Mouse (Mus musculus): ENCODE results near the gene Kir3dl1. TPM values are rescaled to one million over a fixed set of nuclear protein-coding genes. Genes with fewer than 3 reads are reported as not detected.
"Not testable (repeated sequence)": the region's sequence is repeated elsewhere in the genome, so short reads cannot be mapped to it uniquely, and the experiment has no call there.

The Kir3dl1 gene
- polyA plus RNA-seq (2012; fragmentation: generic; extraction: Trizol): not detected
- long read RNA-seq, experiment 1: 0 reads
- long read RNA-seq, experiment 2: 0 reads

DNA sequence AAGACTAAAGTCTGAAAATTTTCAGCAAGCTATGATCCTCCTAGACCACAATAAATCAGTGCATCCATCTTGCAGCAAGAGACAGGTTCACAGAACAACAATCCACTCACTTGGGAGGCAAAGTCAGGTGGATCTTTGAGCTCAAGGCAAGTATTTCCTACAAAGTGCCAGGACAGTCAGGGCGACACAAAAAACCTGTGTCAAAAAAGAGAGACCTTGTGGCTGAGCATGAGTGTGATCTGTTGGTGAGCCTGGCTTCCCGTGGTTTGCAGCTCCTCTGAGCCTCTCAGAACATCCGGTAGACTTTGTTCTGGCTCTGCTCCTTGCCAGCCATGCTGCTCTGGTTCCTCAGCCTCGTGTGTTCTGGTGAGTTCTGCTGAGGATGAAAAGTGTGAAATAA, at the start of gene Kir3dl1:
Kir3dl1 (plus strand) TSS at position 301 of the 400 bp plus-strand sequence.
- not testable (repeated sequence) for H3K36me3 ChIP-seq (ENCODE audit: control insufficient read depth, insufficient read depth); H3K4me3 ChIP-seq (ENCODE audit: insufficient read depth, poor library complexity, severe bottlenecking); H3K79me3 ChIP-seq (ENCODE audit: low read depth); H3ac ChIP-seq (ENCODE audit: control insufficient read depth, insufficient read length, low read depth); H3K79me2 ChIP-seq (ENCODE audit: control insufficient read depth, insufficient read depth); H3K27me3 ChIP-seq (ENCODE audit: control insufficient read depth, insufficient read depth, insufficient read length)

- H3K4me3 ChIP-seq (ENCODE audit: insufficient read depth, poor library complexity, severe bottlenecking); H3K27me3 ChIP-seq (ENCODE audit: control insufficient read depth, insufficient read depth, insufficient read length); H3K79me2 ChIP-seq (ENCODE audit: control insufficient read depth, insufficient read depth); H3ac ChIP-seq (ENCODE audit: control insufficient read depth, insufficient read length, low read depth); H3K79me3 ChIP-seq (ENCODE audit: low read depth); H3K36me3 ChIP-seq (ENCODE audit: control insufficient read depth, insufficient read depth): not testable (repeated sequence)
Observed at GRCm38 (mm10) chrX:136543956-136544355, 26.2 kb downstream of the Kir3dl1 start, which contains the start of gene Kir3dl2. Gene Kir3dl2, minus strand, starts transcription at chrX:136544056.

DNA sequence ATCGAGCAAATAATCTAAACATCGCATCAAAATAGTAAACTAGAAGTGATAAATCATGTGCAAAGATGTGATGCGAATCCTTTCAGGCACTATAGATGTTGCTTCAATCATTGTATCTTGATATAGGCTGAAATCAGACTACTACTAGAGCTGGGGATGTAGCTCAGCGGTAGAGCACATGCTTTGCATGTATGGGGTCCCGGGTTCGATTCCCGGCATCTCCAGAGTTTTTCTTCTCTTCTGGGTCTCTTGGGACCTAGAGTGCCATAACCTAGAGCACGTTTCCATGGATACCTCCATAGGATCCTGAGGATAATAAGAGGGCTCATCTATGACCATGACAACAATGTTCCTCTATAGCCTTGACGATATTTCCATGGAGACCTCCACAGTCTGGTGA, 51.3 kb downstream of the Kir3dl1 start:
- H3K79me2 ChIP-seq (ENCODE audit: control insufficient read depth, insufficient read depth); H3K79me3 ChIP-seq (ENCODE audit: low read depth); H3K36me3 ChIP-seq (ENCODE audit: control insufficient read depth, insufficient read depth); H3ac ChIP-seq (ENCODE audit: control insufficient read depth, insufficient read length, low read depth); H3K4me3 ChIP-seq (ENCODE audit: insufficient read depth, poor library complexity, severe bottlenecking); H3K27me3 ChIP-seq (ENCODE audit: control insufficient read depth, insufficient read depth, insufficient read length): not testable (repeated sequence)

Other genes with a start within 250 kb of the Kir3dl1 start
- gene Bex3, start 247.7 kb upstream of the Kir3dl1 start, polyA plus RNA-seq (2012; fragmentation: generic; extraction: Trizol): 242 TPM
- gene Kir3dl2, start 26.1 kb downstream of the Kir3dl1 start, polyA plus RNA-seq (2012; fragmentation: generic; extraction: Trizol): not detected
- gene Tceal3, start 72.8 kb downstream of the Kir3dl1 start, polyA plus RNA-seq (2012; fragmentation: generic; extraction: Trizol): 0.18 TPM
- gene Tceal1, start 190.0 kb downstream of the Kir3dl1 start, polyA plus RNA-seq (2012; fragmentation: generic; extraction: Trizol): 0.42 TPM
- gene Morf4l2, start 225.7 kb downstream of the Kir3dl1 start, polyA plus RNA-seq (2012; fragmentation: generic; extraction: Trizol): 225 TPM

All from C2C12 (cell line).